Mouse (Mus musculus) lung, adult 2 months (tissue): Measurements from ENCODE around the gene Atp13a3.
"Not testable (repeated sequence)": the region's sequence is repeated elsewhere in the genome, so short reads cannot be mapped to it uniquely, and the experiment has no call there.

ENCODE experiments used
- CTCF ChIP-seq: fragments of 200-500 bp; IDR thresholded peaks from 2 replicates; pipeline ENCODE4 v1.5.1; 2011; ENCODE audit warnings: mild to moderate bottlenecking, low read length, control low read depth; ENCODE audit not compliant: insufficient read depth
- POLR2A ChIP-seq: fragments of 200-500 bp; IDR thresholded peaks from 2 replicates; pipeline ENCODE4 v1.6.1; 2011; ENCODE audit warnings: low read depth, mild to moderate bottlenecking, control low read depth, low read length, borderline replicate concordance; ENCODE audit errors: extremely low read depth

- TF ChIP-seq CTCF, POLR2A: not testable (repeated sequence)
Observed at GRCm38 (mm10) chr16:30451174-30451573, 45.4 kb upstream of the Atp13a3 start.
